Mouse (Mus musculus) spleen, adult 2 months (tissue): ENCODE data around the gene Syna.

ENCODE experiments used
- CTCF ChIP-seq: fragments of 200-500 bp; IDR thresholded peaks from 2 replicates; pipeline ENCODE4 v1.5.1; 2011; ENCODE audit warnings: mild to moderate bottlenecking, inconsistent platforms; ENCODE audit not compliant: insufficient read depth, insufficient read length, insufficient replicate concordance; ENCODE audit errors: extremely low read depth
- POLR2A ChIP-seq: fragments of 200-500 bp; IDR thresholded peaks from 2 replicates; pipeline ENCODE4 v1.6.1; 2011; ENCODE audit warnings: low read depth, low read length, inconsistent platforms

- no peak for TF ChIP-seq CTCF
- no peak for TF ChIP-seq POLR2A
Measured at GRCm38 (mm10) chr5:134522524-134522923, 37.4 kb downstream of the Syna start.
